Mouse (Mus musculus) ZHBTc4 (cell line): ENCODE data around the gene Pin4.
"Not testable (repeated sequence)": the region's sequence is repeated elsewhere in the genome, so short reads cannot be mapped to it uniquely, and the experiment has no call there.

ENCODE experiments used
- DNase-seq: peaks from one replicate; pipeline ENCODE4 v3.0.0-alpha.2; 2011; ENCODE audit warnings: low read depth, low spot score

Gene Pin4

GRCm38 (mm10) chrX:102119042-102119864 lies at the start of gene Pin4:
TSS of gene Pin4 (plus strand) at chrX:102119447.
- DNase-seq = peak; percentile 97

GRCm38 (mm10) chrX:102070591-102071471 lies 48.4 kb upstream of the Pin4 start, which contains the start of gene Rtl5:
TSS of gene Rtl5 (minus strand) at chrX:102071304.
- DNase-seq = peak; percentile 72

- DNase-seq = no peak
These were observed 47.7 kb upstream of the Pin4 start for GRCm38 (mm10) chrX:102071517-102071916.

- no peak for DNase-seq
These were observed 45.5 kb upstream of the Pin4 start for GRCm38 (mm10) chrX:102073605-102074325.

DNA sequence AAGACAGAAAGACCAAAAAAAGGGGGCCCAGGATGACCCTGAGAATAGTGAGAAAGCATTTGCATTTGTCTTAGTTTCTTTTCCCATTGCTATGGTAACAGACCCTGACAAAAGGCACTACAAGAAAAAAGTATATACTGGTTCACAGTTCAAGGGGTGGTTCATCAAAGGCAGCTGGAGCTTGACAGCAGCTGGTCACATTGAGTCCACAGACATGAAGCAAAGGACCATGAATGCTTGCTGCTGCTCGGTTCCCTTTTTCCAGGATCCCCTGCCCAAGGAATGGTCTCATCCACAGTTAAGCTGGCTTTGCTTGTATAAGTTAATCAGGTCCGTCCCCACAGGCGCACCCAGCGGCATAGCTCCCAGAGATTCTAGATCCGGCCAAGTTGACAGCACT lies 44.8 kb upstream of the Pin4 start:
- DNase-seq = no peak

DNA sequence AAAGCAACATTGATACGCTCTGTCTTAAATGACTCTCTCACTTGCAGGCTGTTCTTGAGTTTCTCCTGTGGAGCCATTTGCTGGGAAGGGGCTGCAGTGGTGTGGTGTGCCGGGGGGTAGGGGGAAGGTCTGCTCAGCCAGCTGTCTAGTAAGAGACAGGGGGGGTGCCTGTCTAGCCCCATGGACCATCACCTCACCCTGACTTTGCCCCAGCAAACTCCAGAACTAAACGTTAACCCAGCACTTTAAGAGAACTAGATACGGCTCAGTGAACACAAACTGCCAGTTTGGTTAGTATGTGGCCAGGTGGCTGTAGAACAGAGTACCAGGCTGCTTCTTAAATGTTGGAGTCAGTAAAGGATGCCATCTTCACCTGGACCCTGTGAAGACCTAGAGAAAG lies 44.1 kb upstream of the Pin4 start:
- DNase-seq = no peak

DNA sequence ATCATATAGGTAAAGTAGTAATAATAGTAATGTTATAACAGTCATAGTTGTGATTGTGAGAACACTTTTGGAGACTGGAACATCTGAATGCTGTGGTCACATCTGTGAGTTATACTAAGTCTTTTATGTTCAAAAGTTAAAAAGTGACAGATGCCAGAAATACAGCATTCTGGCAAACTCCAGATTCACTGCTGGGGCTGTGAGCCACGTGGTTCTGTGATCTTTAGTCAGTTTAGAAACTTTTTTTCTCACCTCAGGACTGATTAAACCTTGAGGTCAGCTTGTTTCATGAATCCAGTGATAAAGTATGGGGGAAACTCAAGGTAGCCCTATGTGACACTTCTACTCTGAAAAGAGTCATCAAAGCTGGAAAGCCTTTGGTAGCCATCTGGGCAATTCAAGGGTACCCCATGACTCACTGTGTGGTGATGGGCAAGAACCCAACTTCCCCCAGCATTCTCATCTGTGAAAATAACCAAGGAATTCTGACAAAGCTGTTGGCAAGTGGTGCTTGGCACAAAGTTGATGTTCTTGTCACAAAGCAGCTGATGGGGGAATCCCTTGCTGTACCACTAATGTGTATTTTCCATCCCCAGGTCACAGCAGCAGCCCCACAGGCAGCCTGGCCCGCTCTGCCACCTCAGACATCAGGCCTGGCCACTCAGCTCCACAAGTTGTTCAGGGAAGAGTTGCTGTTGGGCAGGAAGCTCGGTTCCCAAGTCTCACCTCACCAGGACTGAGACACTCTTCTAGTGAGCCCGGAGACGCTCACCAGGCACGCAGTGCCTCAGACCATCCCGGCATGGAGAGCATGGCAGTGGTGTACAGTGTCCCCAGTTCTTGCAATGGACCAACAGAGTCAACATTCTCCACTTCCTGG lies 42.1 kb upstream of the Pin4 start:
- no peak for DNase-seq

DNA sequence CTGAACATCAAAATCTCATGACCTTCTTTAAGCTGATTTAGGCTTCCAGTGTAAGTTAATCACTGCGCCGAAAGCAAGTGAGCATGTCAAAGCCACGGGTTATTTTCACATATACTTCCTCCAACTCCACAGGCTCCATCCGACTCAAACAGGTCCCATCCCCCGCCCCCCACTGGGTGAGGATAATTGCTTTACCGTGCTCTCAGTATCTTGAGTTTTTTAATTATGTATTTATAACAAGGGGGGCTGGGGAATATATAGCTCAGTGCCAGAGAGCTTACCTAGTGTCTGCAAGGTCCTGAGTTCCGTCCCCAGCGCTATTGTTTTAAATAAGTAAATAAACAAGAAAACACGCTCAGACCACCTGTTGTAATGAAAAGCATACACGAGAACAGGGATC lies 38.2 kb upstream of the Pin4 start:
- DNase-seq = no peak

DNA sequence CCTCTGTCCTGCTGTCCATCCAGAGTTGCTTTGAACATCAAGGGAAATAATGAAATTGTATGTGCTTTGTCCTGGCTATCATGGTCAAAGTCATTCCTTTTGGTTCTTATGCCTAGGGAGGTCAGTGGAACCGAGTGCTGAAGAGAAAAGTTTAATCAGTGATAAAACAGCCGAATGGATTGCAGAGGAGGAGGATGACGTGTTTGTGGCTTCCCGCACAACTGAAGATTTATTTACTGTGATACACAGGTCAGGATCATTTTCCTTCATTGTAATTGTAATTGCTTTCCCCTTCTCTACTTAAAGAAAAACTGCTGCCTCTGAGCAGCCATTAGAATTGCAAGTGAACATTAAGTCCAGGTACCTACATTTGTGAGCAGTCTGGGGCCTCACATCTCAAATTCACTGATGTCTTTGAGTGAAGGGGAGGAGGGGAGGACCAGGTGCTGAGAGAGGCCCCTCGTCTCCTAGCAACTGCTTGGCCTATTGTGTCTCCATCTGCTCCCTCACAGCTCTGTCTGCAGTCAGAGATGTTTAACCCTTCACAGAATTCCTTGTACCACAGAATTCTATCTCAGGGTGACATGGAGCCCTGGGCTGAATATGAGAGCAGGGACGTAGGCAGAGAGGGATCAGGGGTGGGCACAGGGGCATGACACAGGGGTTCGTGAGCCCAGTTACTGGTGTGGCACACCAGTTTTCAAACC lies 37.5 kb upstream of the Pin4 start:
- DNase-seq = no peak

- DNase-seq = no peak
These were observed 36.9 kb upstream of the Pin4 start for GRCm38 (mm10) chrX:102082340-102082739.

- no peak for DNase-seq
These were observed 33.3 kb upstream of the Pin4 start for GRCm38 (mm10) chrX:102085798-102086443.

- DNase-seq = no peak
These were observed 28.6 kb upstream of the Pin4 start for GRCm38 (mm10) chrX:102090605-102091004.

DNA sequence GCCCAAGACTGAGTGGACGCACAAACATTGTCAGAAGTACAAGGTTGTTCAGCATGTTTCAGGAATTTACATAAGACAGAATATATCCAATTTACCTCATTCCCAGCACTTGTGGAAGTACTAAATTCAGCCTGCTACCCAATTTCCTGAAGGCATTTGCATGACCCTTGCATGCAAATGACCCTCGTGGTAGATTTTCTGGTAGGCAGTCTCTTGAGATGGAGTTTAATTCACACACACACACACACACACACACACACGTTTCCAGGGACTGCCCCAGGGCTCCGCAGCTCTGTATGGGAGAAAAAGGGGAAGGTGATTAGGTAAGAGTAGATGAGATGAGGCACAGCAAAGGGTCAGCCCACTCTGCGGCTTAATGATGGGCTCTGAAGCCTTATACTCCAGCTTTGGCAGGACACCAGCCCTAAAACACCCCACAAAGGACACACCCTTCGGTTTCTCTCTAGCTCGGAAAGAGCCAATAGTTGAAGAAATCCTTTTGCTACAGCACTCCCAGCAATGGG lies 24.8 kb upstream of the Pin4 start:
- no peak for DNase-seq

DNA sequence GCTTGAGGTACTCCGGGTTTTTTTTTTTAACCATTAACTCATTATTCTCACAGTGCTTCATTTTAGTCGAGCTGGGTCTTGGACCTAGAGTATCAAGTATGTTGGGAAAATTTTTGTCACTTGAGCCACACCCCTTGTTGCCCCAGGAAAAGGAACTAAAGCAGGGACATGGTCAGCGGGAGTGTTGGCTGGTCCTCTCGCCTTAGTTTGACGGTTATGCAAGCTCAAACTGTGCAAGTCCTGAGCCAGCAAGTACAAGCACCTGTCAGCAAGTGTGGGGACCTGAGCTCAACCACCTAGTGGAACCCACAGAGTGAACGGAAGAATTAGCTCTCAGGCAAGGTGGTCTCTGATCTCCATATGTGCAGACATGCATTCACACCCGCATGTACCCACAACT lies 17.4 kb upstream of the Pin4 start:
- no peak for DNase-seq

- DNase-seq = not testable (repeated sequence)
These were observed 15.4 kb upstream of the Pin4 start for GRCm38 (mm10) chrX:102103830-102104229.

DNA sequence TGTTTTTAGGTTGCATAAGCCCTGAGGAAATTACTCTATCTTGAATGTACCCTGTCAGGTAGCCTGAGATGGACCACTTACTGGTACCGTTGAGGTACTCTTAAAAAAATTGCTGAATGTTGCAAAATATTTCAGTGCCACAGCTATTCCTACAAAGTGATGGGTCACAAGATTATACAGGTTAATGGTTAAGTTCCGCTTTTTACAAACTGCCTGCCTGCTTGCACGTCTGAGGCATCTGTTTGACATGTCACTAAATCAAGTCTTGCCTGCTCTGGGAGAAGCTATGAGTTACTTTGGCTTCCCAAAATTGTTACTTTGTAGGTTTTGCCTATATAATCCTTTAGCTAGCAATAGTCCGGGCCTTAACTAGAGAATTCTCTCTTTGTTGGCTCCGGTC lies 9.9 kb upstream of the Pin4 start:
- DNase-seq = not testable (repeated sequence)

- no peak for DNase-seq
These were observed 3.6 kb upstream of the Pin4 start for GRCm38 (mm10) chrX:102115676-102116075.

DNA sequence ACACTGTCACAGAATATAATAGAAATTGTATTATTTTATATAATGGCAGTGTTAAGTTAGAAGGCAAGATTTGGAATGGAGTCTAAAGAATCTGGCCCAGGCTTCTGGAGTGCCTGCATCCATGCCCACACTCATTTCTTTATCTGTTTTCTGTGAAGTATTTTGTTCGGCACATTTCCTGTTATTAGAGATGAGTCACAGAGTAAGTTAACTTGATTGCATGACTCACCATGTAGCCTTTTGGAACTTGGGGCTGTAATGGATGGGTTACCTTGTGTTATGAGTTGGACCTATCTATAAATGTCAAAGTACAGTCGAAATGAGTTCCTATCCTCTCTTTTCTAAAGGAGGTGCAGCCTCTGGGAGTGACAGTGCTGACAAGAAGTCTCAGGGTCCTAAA lies 2.1 kb downstream of the Pin4 start:
- no peak for DNase-seq

DNA sequence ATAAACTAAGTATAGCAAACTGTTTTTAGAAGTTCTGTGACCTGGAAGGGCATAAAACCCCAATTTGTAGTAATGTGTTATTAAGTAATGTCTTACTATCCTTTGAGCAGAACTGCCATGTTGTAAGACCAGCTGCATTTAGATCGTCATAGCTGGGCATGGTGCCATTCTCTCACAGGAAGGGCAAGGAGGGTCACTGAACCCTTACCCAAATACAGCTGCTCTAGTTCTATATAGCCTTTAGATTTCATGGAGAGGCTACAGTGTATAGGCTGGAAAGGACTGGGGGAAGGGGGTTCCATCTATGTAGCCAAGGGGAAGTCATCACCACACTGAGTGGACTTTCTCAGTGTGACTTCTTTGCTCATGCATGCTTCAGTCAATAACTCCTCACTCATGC lies 21.9 kb downstream of the Pin4 start:
- DNase-seq = no peak
